Mouse (Mus musculus) stomach, postnatal 0 days (tissue): ENCODE measurements around the gene Specc1. TPM values are rescaled to one million over a fixed set of nuclear protein-coding genes. Genes with fewer than 3 reads are reported as not detected.
A peak's percentile ranks its signal among the peaks of the same experiment; 100 is the strongest.

Experiments used
- ATAC-seq: fragments of 200-750 bp; cut with Nextera tagmentation; 2 replicates; pipeline ENCODE4 v1.8.0; 2017; ENCODE audit not compliant: low FRiP score, low TSS enrichment
- DNase-seq: peaks from one replicate; pipeline ENCODE4 v3.0.0-alpha.2; 2016; ENCODE audit warnings: low spot score
- H3K27ac ChIP-seq: fragments of 300-500 bp; sonication (generic); replicated peaks from 2 replicates; pipeline ENCODE4 v1.5.1; 2014; ENCODE audit warnings: mild to moderate bottlenecking, control low read depth
- H3K27me3 ChIP-seq: fragments of 300-500 bp; sonication (generic); 2 replicates; pipeline ENCODE4 v1.6.1; 2014; ENCODE audit warnings: low read length; ENCODE audit not compliant: control insufficient read depth, insufficient read depth
- H3K36me3 ChIP-seq: fragments of 300-500 bp; sonication (generic); 2 replicates; pipeline ENCODE4 v1.6.1; 2014; ENCODE audit warnings: low read length, mixed read lengths; ENCODE audit not compliant: control insufficient read depth, insufficient read depth
- H3K4me1 ChIP-seq: fragments of 300-500 bp; sonication (generic); replicated peaks from 2 replicates; pipeline ENCODE4 v1.6.1; 2014; ENCODE audit warnings: antibody characterized with exemption; ENCODE audit not compliant: control insufficient read depth, insufficient read depth
- H3K4me2 ChIP-seq: fragments of 300-500 bp; sonication (generic); replicated peaks from 2 replicates; pipeline ENCODE4 v1.6.1; 2014; ENCODE audit warnings: low read depth, mild to moderate bottlenecking, control low read depth, moderate library complexity
- H3K4me3 ChIP-seq: fragments of 300-500 bp; sonication (generic); 2 replicates; pipeline ENCODE4 v1.5.1; 2014; ENCODE audit warnings: low read depth, low read length, control low read depth
- H3K9ac ChIP-seq: fragments of 300-500 bp; sonication (generic); 2 replicates; pipeline ENCODE4 v1.6.1; 2014; ENCODE audit warnings: mild to moderate bottlenecking, low read length, control low read depth, mixed read lengths
- H3K9me3 ChIP-seq: fragments of 300-500 bp; sonication (generic); 2 replicates; pipeline ENCODE4 v1.6.1; 2016; ENCODE audit warnings: low read length; ENCODE audit not compliant: control insufficient read depth
- CTCF ChIP-seq: IDR thresholded peaks from 2 replicates; pipeline ENCODE4 v1.5.1; 2016; ENCODE audit warnings: antibody characterized with exemption, low read depth, mild to moderate bottlenecking, moderate library complexity
- EP300 ChIP-seq: optimal IDR thresholded peaks from 2 replicates; pipeline ENCODE3; 2016; ENCODE audit warnings: antibody characterized with exemption
- WGBS: fragments of 180-500 bp; shearing (Covaris S2); extraction: QIAGEN DNeasy Blood & Tissue Kit; methylation state at CpG from one replicate; pipeline ENCODE4 v1.1.7; 2014; 5-methylcytosine and 5-hydroxymethylcytosine counted together
- polyA plus RNA-seq: library from polyadenylated mRNA; unstranded; fragments of >200 nt; fragmentation: Nextera tagmentation; extraction: Ambion mirVana; gene quantifications from 2 replicates; pipeline ENCODE4 v1.2.1, GENCODE M21; 2015

The Specc1 gene
- polyA plus RNA-seq, 1 experiment from 2014 or later, result 3.2 TPM

DNA sequence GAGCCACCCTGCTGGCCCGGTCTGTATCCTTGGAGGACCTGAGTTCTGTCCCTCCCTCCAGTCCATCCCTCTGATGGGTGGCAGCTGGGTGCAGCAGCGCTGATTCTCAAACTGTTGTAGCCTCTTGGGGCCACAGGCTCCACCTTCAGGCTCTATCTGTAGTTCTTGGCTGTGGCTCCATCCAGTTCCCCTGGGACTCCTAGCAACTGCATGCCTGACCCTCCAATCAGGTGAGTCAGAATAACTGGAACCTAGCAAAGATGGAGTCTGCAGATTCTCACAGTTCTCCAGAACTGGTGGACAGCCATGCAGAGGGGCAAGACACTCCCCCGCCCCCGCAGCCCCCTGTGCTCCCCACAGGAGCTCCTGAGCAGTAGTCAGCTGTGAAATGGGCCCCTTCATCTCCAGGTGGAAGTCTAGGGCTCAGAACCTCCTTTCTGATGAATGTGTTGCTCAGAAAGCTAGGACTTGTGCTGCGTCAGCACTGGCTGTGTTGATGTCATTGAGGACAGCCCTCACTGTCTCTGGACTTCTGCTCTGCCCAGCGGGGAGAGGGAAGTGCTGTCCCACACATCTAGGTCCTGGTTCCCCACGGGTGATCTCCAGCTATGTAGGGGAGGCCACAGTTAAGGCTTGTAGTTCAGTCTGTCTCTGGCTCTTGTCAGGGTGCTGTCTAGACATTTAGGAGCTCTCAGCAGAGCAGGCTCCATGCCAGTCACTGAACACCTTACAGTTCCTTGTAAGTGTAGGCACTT is 264.4 kb downstream of the Specc1 start:
- no peak overlapping the region for H3K27ac ChIP-seq
- WGBS, result 77% methylated on average over 7 of the region's 7 CpGs

DNA sequence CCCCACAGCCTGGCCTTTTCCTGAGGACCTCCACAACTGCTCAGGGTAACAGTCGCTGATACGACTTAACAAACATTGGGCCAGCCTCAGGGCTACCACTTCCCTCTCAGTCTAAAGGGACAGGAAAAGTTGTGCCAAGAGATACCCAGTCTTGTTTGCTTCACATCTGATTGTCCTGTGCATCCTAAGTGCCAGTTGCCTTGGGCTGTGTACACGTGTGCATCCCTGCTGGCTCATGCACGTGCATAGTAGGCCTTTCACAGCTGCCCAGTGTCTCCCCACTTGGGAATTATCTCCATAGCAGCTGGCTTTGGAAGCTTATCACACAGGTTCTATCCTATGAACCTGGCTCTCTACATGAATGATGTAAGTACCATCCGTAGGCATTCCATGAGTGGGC is 266.9 kb downstream of the Specc1 start:
- Histone ChIP-seq H3K4me3 (no peak overlapping the region), H3K4me2 (no peak overlapping the region), H3K27ac (no peak overlapping the region), H3K9ac (no peak overlapping the region), H3K36me3 (no peaks in the 10 kb centered on the region), H3K27me3 (no peaks in the 10 kb centered on the region), H3K4me1 (no peaks in the 10 kb centered on the region), H3K9me3 (no peaks in the 10 kb centered on the region)
- DNase-seq (no peak), ATAC-seq (no peak)
- WGBS, result 87% methylated on average over 5 of the region's 5 CpGs
- TF ChIP-seq EP300 (no peak), CTCF (no peak)

More for the DNA sequence above, 264.4 kb downstream of the Specc1 start:
- DNase-seq (no peak), ATAC-seq (peak; percentile 42; the same call in 1 of the 2 replicates)
- TF ChIP-seq CTCF, result no peak
- no peak for TF ChIP-seq EP300
- H3K4me3 ChIP-seq, result no peak overlapping the region
- no peaks in the 10 kb centered on the region for H3K36me3 ChIP-seq
- H3K27me3 ChIP-seq, result no peaks in the 10 kb centered on the region
- no peaks in the 10 kb centered on the region for H3K9me3 ChIP-seq
- H3K4me2 ChIP-seq, result no peak overlapping the region
- H3K9ac ChIP-seq, result no peak overlapping the region
- H3K4me1 ChIP-seq, result no peaks in the 10 kb centered on the region

DNA sequence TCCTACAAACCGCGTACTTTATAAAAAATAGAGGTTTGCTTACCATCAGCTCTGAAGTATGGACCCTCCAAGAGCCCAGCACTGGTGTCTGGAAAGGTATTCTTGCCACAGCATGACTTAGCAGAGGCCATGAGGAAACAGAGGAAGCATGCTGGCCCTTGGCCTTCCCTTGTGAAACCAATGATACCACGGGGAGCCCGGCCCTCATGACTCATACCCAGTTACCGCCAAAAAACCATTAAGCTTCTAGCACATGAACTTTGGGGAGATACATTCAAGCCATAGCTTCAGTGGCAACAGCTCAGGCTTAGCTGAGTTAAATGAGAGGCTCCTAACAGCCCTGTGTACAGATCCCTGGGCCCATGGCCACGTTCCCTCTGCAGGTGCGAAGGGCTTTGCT is 267.4 kb downstream of the Specc1 start:
- Histone ChIP-seq H3K4me2 (no peak overlapping the region), H3K9me3 (no peaks in the 10 kb centered on the region), H3K27me3 (no peaks in the 10 kb centered on the region), H3K36me3 (no peaks in the 10 kb centered on the region), H3K27ac (no peak overlapping the region), H3K9ac (no peak overlapping the region), H3K4me3 (no peak overlapping the region), H3K4me1 (no peaks in the 10 kb centered on the region)
- WGBS, result 80% methylated on average over 7 of the region's 7 CpGs
- TF ChIP-seq EP300 (no peak), CTCF (no peak)
- DNase-seq, result no peak
- no peak for ATAC-seq

DNA sequence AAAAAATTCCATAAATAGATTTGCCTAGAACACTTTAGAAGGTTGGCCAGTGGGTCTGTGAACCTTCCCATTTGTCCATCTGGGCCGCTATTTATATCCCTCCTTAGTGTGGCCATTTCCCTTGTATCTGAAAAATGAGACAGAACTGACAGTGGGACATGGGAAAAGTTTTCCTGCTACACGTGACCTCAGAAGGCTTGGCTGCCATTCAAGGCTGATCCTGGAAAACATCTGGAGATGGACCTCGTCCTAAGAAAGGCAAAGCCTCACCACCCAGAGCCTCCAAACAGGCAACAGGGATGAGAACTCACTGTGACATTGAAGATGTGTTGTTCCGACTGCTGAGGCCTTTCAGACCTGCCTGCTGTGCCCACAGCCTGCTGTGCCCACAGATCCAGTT is 268.2 kb downstream of the Specc1 start:
- DNase-seq, result no peak
- H3K4me1 ChIP-seq, result no peaks in the 10 kb centered on the region
- WGBS, result 56% methylated on average over 4 of the region's 4 CpGs

DNA sequence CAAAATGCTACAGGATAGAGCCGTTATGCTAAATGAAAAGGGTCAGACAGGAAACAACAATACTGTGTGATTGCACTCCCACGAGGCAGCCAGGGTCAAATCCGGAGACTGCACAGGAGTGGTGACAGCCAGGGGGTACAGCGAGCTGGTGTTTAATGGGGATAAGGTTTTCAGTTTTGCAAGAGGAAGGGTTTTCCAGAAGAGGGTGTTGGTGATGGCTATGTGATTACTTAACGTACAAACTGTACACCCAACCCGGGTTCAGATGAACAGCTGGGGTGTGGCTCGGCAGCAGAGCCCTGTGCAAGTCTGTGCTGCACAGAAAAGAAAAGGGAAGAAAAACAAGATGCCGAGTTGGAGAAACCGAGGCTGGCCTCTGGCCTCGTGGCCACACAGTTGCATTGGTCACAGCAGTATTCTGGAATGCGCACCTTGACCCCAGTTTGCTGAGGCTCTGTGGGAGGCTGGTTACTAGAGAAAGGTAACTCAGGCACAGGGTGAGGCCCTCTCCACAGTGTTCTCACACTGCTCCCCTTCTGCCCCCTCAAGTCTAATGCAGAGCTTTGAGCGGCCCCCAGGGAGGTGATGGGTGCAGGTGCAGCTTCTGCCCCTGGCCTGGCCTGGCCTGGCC is 284.2 kb downstream of the Specc1 start:
- H3K9me3 ChIP-seq, result no peaks in the 10 kb centered on the region
- H3K27ac ChIP-seq, result no peak overlapping the region
- ATAC-seq, result no peak
- H3K36me3 ChIP-seq, result no peaks in the 10 kb centered on the region
- TF ChIP-seq EP300, result no peak
- TF ChIP-seq CTCF, result no peak
- WGBS, result 55% methylated on average over 12 of the region's 12 CpGs
- H3K4me2 ChIP-seq, result no peak overlapping the region
- H3K4me1 ChIP-seq, result no peaks in the 10 kb centered on the region
- no peaks in the 10 kb centered on the region for H3K27me3 ChIP-seq
- no peak overlapping the region for H3K9ac ChIP-seq
- DNase-seq, result no peak
- H3K4me3 ChIP-seq, result no peak overlapping the region

More for the DNA sequence above, 268.2 kb downstream of the Specc1 start:
- Histone ChIP-seq H3K27me3 (no peaks in the 10 kb centered on the region), H3K9ac (no peak overlapping the region), H3K4me3 (no peak overlapping the region), H3K27ac (no peak overlapping the region), H3K9me3 (no peaks in the 10 kb centered on the region), H3K36me3 (no peaks in the 10 kb centered on the region), H3K4me2 (no peak overlapping the region)
- ATAC-seq, result no peak
- TF ChIP-seq EP300, result no peak
- no peak for TF ChIP-seq CTCF

DNA sequence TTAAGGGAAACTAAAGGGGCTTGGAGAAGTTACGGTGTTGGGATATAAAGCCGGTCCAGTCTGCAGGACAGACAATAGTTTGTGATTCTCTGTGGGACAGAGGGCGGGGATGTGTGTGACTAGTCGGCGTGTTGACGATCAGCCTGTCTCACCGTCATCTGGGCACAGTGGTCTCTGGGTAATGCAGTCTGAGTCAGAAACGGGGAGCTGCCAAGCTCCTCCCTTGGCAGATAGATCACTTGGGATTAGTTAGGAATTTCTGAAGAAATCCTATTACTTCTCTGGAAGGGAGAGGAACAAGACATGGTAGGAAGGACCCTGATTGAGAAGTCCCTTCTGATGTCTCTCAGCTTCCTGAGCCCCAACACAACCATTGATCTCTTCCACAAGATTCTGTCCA is 287.3 kb downstream of the Specc1 start:
- DNase-seq, result no peak
- Histone ChIP-seq H3K4me2 (no peak overlapping the region), H3K9me3 (no peaks in the 10 kb centered on the region), H3K36me3 (no peaks in the 10 kb centered on the region), H3K27me3 (no peaks in the 10 kb centered on the region), H3K4me1 (no peaks in the 10 kb centered on the region), H3K4me3 (no peak overlapping the region), H3K9ac (no peak overlapping the region), H3K27ac (no peak overlapping the region)
- ATAC-seq, result no peak
- TF ChIP-seq EP300, result no peak
- TF ChIP-seq CTCF, result no peak
- 58% methylated on average over 8 of the region's 8 CpGs for WGBS
